Mouse (Mus musculus): ENCODE data around the gene Ciao1.
"Not testable (repeated sequence)": the region's sequence is repeated elsewhere in the genome, so short reads cannot be mapped to it uniquely, and the experiment has no call there.

Gene Ciao1

DNA sequence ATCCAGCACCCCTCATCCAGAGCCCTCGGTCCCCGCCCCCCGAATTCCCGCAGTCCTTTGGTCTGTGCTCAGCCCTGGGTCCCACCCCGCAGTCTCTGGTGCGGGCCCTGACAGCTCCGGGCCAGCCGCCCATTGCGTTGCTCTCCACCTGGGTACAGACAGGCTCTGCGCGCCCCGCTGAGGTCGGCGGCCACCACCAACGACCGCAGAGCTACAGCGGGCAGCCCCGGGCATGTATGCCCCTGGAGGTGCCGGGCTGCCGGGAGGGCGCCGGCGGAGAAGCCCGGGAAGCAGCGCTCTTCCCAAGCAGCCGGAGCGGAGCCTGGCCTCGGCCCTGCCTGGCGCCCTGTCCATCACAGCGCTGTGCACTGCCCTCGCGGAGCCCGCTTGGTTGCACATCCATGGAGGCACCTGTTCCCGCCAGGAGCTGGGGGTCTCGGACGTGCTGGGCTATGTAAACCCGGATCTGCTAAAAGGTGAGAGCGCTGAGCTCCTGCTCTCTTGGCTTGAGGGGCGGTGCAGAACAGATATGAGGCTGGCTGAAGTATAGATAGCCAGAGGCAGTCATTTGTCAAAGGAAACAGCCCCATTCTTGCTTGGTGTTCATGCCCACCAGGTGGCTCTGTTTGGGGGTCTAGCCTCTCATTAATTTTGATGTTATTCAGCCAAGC is 853 bp upstream of the Ciao1 start:
- peak; percentile 74 to 77 for DNase-seq

DNA sequence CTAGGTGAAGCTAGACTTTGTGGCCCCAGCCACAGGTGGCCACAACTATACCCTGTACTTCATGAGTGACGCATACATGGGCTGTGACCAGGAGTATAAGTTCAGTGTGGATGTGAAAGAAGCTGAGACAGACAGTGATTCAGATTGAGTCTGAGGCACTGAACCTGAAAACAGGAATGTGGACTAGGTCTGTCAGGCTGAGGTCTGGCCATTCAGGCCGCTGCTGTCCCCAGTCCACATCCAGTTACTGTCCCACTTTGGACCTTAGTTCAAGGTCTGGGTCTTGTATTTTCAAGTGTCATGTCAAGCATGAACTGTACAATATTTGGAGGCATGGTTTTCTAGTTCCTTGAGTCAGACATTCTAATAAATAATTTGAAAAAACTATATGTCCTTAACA is 7.6 kb downstream of the Ciao1 start:
- DNase-seq, result no peak

- no peak for DNase-seq
Measured at GRCm38 (mm10) chr2:127237897-127238610, 9.6 kb downstream of the Ciao1 start.

- DNase-seq, result no peak
Measured at GRCm38 (mm10) chr2:127225261-127225660, 22.4 kb downstream of the Ciao1 start.

- DNase-seq, result no peak
Measured at GRCm38 (mm10) chr2:127217746-127218145, 29.9 kb downstream of the Ciao1 start.

DNA sequence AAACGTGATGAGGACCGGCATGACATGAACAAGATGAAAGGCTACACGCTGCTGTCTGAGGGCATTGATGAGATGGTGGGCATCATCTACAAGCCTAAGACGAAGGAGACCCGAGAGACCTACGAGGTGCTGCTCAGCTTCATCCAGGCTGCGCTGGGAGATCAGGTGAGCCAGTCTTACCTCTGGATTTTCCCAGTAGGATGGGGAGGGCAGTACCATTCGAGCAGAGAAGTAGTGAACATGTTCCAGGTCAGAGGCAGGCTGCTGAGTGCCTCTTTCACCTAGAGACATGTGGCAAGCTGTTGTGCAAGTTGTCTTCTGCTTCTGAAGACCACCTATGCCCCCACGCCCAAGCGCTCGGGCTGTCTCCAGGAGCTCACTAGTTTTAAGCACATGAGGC is 36.9 kb downstream of the Ciao1 start:
- no peak for DNase-seq

- no peak for DNase-seq
Measured at GRCm38 (mm10) chr2:127208452-127208769, 39.2 kb downstream of the Ciao1 start.

GRCm38 (mm10) chr2:127207547-127208451 is 39.8 kb downstream of the Ciao1 start, which contains the start of the genes 1810024B03Rik and Snrnp200:
TSS of gene 1810024B03Rik (minus strand) at chr2:127208280.
TSS of gene Snrnp200 (plus strand) at chr2:127208386.
- DNase-seq, result peak; percentile 96

GRCm38 (mm10) chr2:127206916-127207315 is 40.7 kb downstream of the Ciao1 start:
- DNase-seq, result no peak

GRCm38 (mm10) chr2:127205936-127206335 is 41.7 kb downstream of the Ciao1 start:
- DNase-seq, result not testable (repeated sequence)

DNA sequence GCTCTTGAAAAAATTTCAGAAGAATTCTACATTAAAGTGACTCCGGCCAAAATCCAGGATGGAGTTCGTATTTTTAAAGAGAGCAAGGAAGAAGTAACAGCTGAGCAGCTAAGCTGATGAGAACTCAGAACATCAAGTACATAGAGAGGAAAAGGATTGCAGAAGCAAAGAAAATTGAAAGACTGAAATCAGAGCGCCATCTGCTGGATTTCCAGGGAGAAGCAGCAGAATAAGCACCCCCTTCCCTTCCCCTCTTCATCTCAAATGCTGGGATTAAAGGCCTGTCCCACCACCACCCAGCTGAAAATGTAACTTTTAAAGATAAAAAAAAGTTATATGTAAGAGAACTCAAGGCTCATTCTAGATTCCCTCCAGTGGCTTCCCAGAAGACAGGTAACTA is 42.7 kb downstream of the Ciao1 start:
- peak; percentile 79 to 82 for DNase-seq
